Mouse (Mus musculus): ENCODE data around the gene Lmx1b.

Gene Lmx1b

DNA sequence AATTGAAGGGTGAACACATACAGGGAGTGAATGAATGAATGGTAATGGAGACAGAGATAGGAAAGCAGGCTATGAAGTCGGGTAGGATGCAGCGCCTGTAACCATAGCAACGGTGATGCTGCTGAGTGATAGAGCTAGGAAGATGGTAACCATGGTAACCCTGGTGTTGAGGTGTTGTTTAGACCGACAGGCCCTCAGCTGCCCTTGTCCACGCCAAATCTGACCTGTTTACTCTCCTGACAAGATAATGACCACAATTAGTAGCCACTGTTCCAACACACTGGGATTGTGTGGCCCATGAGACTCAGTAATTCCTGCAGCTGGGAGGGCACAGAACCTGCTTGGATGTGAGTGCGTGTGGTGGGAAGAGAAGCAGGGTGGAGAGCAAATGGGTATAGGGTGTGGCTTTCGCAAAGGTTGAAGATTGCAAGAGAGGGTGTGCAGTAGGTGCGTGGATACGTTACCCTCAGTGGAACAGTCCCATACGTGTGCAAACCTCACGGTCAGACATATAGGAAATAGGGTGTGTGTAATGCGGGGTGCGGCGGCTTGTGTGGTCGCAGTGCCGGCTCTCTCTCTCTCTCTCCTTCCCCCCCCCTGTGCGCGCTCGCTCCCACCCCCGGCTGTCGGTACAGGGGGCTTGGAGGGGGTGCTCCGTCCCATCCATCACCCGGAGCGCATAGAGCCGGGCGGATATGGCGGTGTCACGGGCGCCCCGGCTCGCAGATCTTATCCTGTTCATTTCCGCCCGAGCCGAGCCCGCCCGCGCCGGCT, 96.7 kb downstream of the Lmx1b start:
- DNase-seq (ENCODE audit: low read depth, low spot score) = peak; percentile 69

DNA sequence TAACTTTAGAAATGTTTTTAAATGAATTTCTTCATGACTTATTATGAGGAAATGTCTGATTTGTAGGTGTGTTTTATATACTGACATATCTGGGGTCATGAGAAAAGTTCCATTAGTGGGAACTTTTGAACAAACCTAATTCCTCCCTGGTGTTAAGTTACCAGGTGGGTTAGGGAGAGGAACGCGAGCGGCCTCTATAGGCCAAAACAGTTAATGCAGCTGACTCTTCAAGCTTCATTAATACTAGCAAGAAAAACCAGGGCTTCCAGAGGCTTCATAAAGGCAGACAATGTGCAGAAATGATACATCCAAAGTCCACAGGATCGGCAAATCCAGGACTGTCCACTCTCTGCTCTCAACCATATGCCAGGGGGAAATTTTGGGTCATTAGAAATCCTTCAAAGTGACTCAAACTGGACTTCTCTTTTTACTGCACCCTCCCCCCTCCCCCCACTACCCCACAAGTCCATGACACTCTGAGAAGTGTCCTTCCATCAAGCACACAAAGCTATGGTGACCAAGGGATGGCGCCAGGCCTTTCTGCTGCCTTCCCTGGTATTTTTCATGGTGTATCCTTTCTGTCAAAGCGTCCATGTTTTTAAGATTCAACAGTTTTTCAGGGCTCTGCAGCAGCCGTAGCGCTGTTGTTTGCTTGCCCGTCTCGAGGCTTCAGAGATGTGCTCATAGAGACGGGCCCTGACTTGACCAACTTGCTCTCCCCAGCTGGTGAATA, 97.4 kb downstream of the Lmx1b start:
- peak; percentile 71 for DNase-seq (ENCODE audit: low read depth, low spot score)

DNA sequence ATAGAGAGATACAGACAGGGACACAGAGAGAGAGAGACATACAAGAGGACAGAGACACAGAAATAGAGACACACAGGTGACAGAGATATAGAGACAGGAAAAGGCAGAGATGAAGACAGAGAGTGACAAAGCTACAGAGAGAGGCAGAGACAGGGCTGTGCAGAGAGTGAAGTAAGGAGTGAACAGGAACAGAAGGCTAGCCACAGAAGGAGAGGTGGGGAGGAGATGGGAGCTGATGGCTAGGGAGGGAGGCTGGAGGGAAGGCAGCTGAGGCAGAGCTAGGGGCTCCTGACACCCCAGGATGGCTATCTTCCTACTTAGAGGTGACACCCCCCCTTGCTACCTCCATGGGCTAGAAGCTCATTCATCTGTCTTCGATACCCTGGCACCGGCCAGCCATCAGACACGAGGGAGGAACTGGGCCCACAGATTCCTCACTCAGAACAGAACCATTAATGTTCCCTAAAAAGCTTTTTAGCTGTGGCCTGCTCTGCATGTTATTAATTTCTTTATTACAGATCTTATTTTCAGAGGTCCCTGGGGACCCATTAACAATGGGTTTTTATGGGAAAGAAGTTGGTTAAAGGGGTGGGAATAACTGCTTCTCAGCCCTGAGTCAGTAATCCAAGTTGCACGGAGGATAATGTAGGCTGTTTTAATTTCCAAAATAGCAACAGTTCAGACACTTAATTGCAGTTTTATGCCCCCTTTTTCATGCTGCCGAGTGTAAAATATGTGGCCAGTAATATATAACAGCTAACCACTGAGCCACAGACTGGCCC, 114.8 kb downstream of the Lmx1b start:
- DNase-seq (ENCODE audit: low read depth, low spot score) = no peak

DNA sequence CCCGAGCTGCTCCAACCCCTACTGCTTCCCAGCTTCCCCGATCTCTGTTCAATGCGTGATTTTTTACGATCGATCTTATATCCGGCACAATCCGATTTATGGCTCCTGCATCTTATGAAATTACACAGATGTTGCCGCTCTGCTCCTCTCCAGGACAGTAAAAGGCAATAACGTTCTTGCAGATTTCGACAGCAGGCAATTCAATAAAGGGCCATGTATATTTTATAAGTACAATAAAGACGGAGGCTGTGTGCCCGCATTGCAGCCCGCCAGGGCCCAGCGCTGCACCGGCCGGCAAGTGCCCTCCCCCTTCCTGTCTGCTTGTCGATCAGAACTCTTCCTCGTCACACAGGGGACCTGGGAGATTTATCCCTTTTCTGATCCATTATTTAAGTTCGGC, 124.5 kb downstream of the Lmx1b start:
- DNase-seq (ENCODE audit: low read depth, low spot score) = no peak

DNA sequence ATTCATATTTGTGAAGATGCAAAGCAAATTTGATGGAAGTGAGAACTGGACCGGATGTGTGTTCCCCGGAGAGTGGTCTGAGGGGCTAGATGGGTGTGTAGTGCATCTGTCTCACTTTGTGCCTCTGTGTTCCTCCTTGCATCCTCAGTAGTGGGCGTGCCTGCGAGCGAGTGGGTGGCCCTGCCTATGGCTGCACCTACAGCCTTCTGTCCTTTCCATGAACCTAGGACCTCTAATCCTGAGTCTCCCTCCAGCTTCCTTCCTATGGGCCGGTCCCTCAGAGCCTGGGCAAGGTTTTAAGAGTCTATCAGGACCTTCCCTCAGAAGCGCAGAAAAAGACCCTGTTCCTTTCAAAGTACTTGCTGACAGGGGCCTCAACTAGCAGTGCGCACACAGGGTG, 124.9 kb downstream of the Lmx1b start:
- DNase-seq (ENCODE audit: low read depth, low spot score) = peak; percentile 15
